Mouse (Mus musculus) kidney, postnatal 0 days (tissue): ENCODE results near the gene Apeh. TPM values are rescaled to one million over a fixed set of nuclear protein-coding genes. Genes with fewer than 3 reads are reported as not detected.

Experiments
- ATAC-seq: fragments of 200-750 bp; cut with Nextera tagmentation; replicated peaks from 2 replicates; pipeline ENCODE4 v1.8.0; 2017; ENCODE audit warnings: low read depth, moderate number of reproducible peaks, moderate TSS enrichment, moderate library complexity; ENCODE audit not compliant: low FRiP score
- DNase-seq: peaks from one replicate; pipeline ENCODE4 v3.0.0-alpha.2; 2016; ENCODE audit warnings: low spot score
- H3K27ac ChIP-seq: fragments of 300-500 bp; sonication (generic); 2 replicates; pipeline ENCODE4 v1.5.1; 2014; ENCODE audit warnings: mild to moderate bottlenecking
- H3K27me3 ChIP-seq: fragments of 300-500 bp; sonication (generic); 2 replicates; pipeline ENCODE4 v1.6.1; 2014; ENCODE audit warnings: low read length, mixed read lengths; ENCODE audit not compliant: insufficient read depth
- H3K36me3 ChIP-seq: fragments of 300-500 bp; sonication (generic); 2 replicates; pipeline ENCODE4 v1.6.1; 2014; ENCODE audit warnings: low read length, mixed read lengths; ENCODE audit not compliant: insufficient read depth
- H3K4me1 ChIP-seq: fragments of 300-500 bp; sonication (generic); replicated peaks from 2 replicates; pipeline ENCODE4 v1.6.1; 2014; ENCODE audit warnings: antibody characterized with exemption, low read length, mixed read lengths; ENCODE audit not compliant: insufficient read depth
- H3K4me2 ChIP-seq: fragments of 300-500 bp; sonication (generic); 2 replicates; pipeline ENCODE4 v1.6.1; 2014; ENCODE audit warnings: mild to moderate bottlenecking, low read length, moderate library complexity, mixed read lengths
- H3K4me3 ChIP-seq: fragments of 300-500 bp; sonication (generic); replicated peaks from 2 replicates; pipeline ENCODE4 v1.5.1; 2014; ENCODE audit warnings: low read depth, low read length
- H3K9ac ChIP-seq: fragments of 300-500 bp; sonication (generic); 2 replicates; pipeline ENCODE4 v1.6.1; 2014; ENCODE audit warnings: low read depth, low read length
- H3K9me3 ChIP-seq: fragments of 300-500 bp; sonication (generic); replicated peaks from 2 replicates; pipeline ENCODE4 v1.6.1; 2016; ENCODE audit warnings: low read length, inconsistent platforms, mixed read lengths
- CTCF ChIP-seq: IDR thresholded peaks from 2 replicates; pipeline ENCODE4 v1.5.1; 2016; ENCODE audit warnings: antibody characterized with exemption, low read depth, mild to moderate bottlenecking, moderate library complexity
- WGBS: fragments of 180-500 bp; shearing (Covaris S2); extraction: QIAGEN DNeasy Blood & Tissue Kit; methylation state at CpG from one replicate; pipeline ENCODE4 v1.1.7; 2014; 5-methylcytosine and 5-hydroxymethylcytosine counted together
- polyA plus RNA-seq: library from polyadenylated mRNA; unstranded; fragments of >200 nt; fragmentation: Nextera tagmentation; extraction: Ambion mirVana; gene quantifications from 2 replicates; pipeline ENCODE4 v1.2.1, GENCODE M21; 2015

The Apeh gene
- polyA plus RNA-seq, 1 experiment from 2014 or later: 62.6 TPM

- H3K27me3 ChIP-seq: no peaks in the 10 kb centered on the region
- no peak for TF ChIP-seq CTCF
- DNase-seq: no peak
- 87% methylated on average over 4 of the region's 4 CpGs for WGBS
- no peak overlapping the region for H3K27ac ChIP-seq
- ATAC-seq: no peak
- H3K9me3 ChIP-seq: no peaks in the 10 kb centered on the region
- H3K4me3 ChIP-seq: no peak overlapping the region
- no peak overlapping the region for H3K4me2 ChIP-seq
- no peak overlapping the region for H3K9ac ChIP-seq
- no peaks in the 10 kb centered on the region for H3K4me1 ChIP-seq
- H3K36me3 ChIP-seq: peaks cover 45% of the 10 kb centered on the region
Observed at GRCm38 (mm10) chr9:108085261-108085660, 9.1 kb downstream of the Apeh start.

- DNase-seq: no peak
- WGBS: 73% methylated on average over 6 of the region's 6 CpGs
- Histone ChIP-seq H3K27ac (no peak overlapping the region), H3K4me1 (0 out of 2 replicates have a peak, but pooled peaks cover 2% of the 10 kb centered on the region), H3K27me3 (no peaks in the 10 kb centered on the region), H3K4me3 (no peak overlapping the region), H3K36me3 (peaks cover 29% of the 10 kb centered on the region), H3K4me2 (no peak overlapping the region), H3K9ac (no peak overlapping the region), H3K9me3 (no peaks in the 10 kb centered on the region)
- ATAC-seq: no peak
- no peak for TF ChIP-seq CTCF
Observed at GRCm38 (mm10) chr9:108083561-108083960, 10.8 kb downstream of the Apeh start.

- Histone ChIP-seq H3K4me1 (0 out of 2 replicates have a peak, but pooled peaks cover 7% of the 10 kb centered on the region), H3K9me3 (no peaks in the 10 kb centered on the region), H3K9ac (no peak within 1 kb of the TSS), H3K4me2 (peak within 1 kb of the TSS; percentile 32), H3K27ac (no peak within 1 kb of the TSS), H3K36me3 (peaks cover 28% of the 10 kb centered on the region), H3K27me3 (no peaks in the 10 kb centered on the region), H3K4me3 (no peak within 1 kb of the TSS; the same call in 1 of the 2 replicates)
- WGBS: 24% methylated on average over 12 of the region's 12 CpGs
- ATAC-seq (no peak), DNase-seq (no peak)
- no peak for TF ChIP-seq CTCF
Observed at GRCm38 (mm10) chr9:108082988-108083431, 11.4 kb downstream of the Apeh start, which contains the start of gene Rnf123. Rnf123 (minus strand) TSS chr9:108083346.

- H3K4me2 ChIP-seq: peak overlapping the region; percentile 32
- no peak overlapping the region; the same call in 1 of the 2 replicates for H3K4me3 ChIP-seq
- no peaks in the 10 kb centered on the region for H3K27me3 ChIP-seq
- H3K9ac ChIP-seq: no peak overlapping the region
- H3K36me3 ChIP-seq: peaks cover 24% of the 10 kb centered on the region
- 0 out of 2 replicates have a peak, but pooled peaks cover 9% of the 10 kb centered on the region for H3K4me1 ChIP-seq
- ATAC-seq: no peak
- TF ChIP-seq CTCF: no peak
- 2% methylated on average over 19 of the region's 19 CpGs for WGBS
- H3K9me3 ChIP-seq: no peaks in the 10 kb centered on the region
- H3K27ac ChIP-seq: no peak overlapping the region
- DNase-seq: no peak
Observed at GRCm38 (mm10) chr9:108082549-108082948, 11.9 kb downstream of the Apeh start.

- Histone ChIP-seq H3K27ac (peak within 1 kb of the TSS; percentile 60; the same call in 1 of the 2 replicates), H3K36me3 (peaks cover 4% of the 10 kb centered on the region), H3K4me1 (0 out of 2 replicates have a peak, but pooled peaks cover 9% of the 10 kb centered on the region), H3K4me3 (peak within 1 kb of the TSS; percentile 60), H3K9ac (peak within 1 kb of the TSS; percentile 86), H3K27me3 (no peaks in the 10 kb centered on the region), H3K9me3 (no peaks in the 10 kb centered on the region), H3K4me2 (peak within 1 kb of the TSS; percentile 92)
- 82% methylated on average over 5 of the region's 5 CpGs for WGBS
- DNase-seq (no peak), ATAC-seq (no peak)
- no peak for TF ChIP-seq CTCF
Observed at GRCm38 (mm10) chr9:108080168-108080567, 14.2 kb downstream of the Apeh start, which contains the start of gene Mst1. Mst1 (plus strand) TSS chr9:108080436.

GRCm38 (mm10) chr9:108073141-108073930, 21.1 kb downstream of the Apeh start:
- H3K4me3 ChIP-seq: no peak overlapping the region
- H3K9me3 ChIP-seq: no peaks in the 10 kb centered on the region
- WGBS: 55% methylated on average over 7 of the region's 7 CpGs
- peaks cover 14% of the 10 kb centered on the region; the same call in 1 of the 2 replicates for H3K36me3 ChIP-seq
- no peak for ATAC-seq
- no peak overlapping the region for H3K4me2 ChIP-seq
- no peaks in the 10 kb centered on the region for H3K27me3 ChIP-seq
- TF ChIP-seq CTCF: no peak
- no peak overlapping the region for H3K27ac ChIP-seq
- peak overlapping the region; percentile 13; the same call in 1 of the 2 replicates for H3K9ac ChIP-seq
- DNase-seq: no peak
- 0 out of 2 replicates have a peak, but pooled peaks cover 5% of the 10 kb centered on the region for H3K4me1 ChIP-seq
